Mouse (Mus musculus): ENCODE results near the gene Anxa8. TPM values are rescaled to one million over a fixed set of nuclear protein-coding genes. Genes with fewer than 3 reads are reported as not detected.
A peak's percentile ranks its signal among the peaks of the same experiment; 100 is the strongest.

The Anxa8 gene
- total RNA-seq (2022) = 1 to 10 TPM in 1 of 4 experiments, under 1 TPM in 2, not detected in 1; 0.53 to 1.4 (median 0.99) TPM

DNA sequence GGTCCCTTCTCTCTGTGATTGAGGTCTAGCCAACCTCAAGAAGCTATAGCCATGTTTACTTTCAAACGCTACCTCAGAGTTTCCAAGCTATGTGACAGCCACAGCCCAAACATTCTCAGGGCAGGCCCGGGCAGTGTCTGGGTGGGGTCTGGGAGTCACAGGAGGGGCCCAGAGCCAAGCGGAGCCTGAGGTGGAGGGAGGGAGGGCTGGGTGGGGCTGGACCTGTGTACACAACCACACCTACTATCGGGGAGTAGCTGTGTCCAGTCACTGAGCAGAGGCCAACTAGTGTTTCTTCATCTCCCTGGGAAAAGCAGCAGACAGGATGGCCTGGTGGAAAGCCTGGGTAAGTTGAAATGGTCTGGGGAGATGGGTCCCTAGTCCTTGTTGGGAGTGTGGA is at the start of gene Anxa8:
TSS of gene Anxa8 (plus strand) at position 251 of the 400 bp plus-strand sequence.
- no peak for DNase-seq (ENCODE audit: low spot score in 2 of 2)

GRCm38 (mm10) chr14:34041241-34041640 is 44.5 kb upstream of the Anxa8 start:
- no peak for DNase-seq (ENCODE audit: low spot score in 2 of 2)

DNA sequence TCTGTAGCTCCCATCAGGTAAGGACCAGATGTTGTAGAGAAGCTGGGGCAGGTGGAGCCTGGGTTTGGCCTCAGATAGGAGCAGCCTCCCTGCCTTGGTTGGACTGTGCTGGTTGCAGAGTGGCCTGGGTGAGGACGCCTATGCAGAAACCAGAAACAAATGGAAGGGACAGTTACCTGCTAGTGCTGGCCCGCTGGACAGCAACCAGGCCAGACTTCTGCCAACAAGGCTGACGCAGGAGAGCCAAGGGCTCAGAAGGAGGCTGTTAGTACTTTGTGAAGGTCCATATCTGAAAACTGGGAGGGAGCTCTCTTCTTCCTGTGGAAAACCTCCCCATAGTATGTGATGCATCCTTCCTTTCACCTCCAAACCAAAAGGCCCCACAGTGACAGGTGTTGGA is 42.4 kb upstream of the Anxa8 start:
- no peak for DNase-seq (ENCODE audit: low spot score in 2 of 2)

- DNase-seq (ENCODE audit: low spot score in 2 of 2) = no peak
These were observed 35.5 kb upstream of the Anxa8 start for GRCm38 (mm10) chr14:34050101-34050779.

GRCm38 (mm10) chr14:34052516-34052915 is 33.3 kb upstream of the Anxa8 start, which contains the start of gene Antxrl:
Antxrl (plus strand) TSS chr14:34052707.
- DNase-seq (ENCODE audit: low spot score in 2 of 2) = no peak

GRCm38 (mm10) chr14:34071665-34072064 is 14.1 kb upstream of the Anxa8 start:
- no peak for DNase-seq (ENCODE audit: low spot score in 2 of 2)

- DNase-seq (ENCODE audit: low spot score in 2 of 2) = no peak
These were observed 10.4 kb upstream of the Anxa8 start for GRCm38 (mm10) chr14:34075346-34075745.

GRCm38 (mm10) chr14:34077222-34077621 is 8.6 kb upstream of the Anxa8 start:
- DNase-seq (ENCODE audit: low spot score in 2 of 2) = no peak

DNA sequence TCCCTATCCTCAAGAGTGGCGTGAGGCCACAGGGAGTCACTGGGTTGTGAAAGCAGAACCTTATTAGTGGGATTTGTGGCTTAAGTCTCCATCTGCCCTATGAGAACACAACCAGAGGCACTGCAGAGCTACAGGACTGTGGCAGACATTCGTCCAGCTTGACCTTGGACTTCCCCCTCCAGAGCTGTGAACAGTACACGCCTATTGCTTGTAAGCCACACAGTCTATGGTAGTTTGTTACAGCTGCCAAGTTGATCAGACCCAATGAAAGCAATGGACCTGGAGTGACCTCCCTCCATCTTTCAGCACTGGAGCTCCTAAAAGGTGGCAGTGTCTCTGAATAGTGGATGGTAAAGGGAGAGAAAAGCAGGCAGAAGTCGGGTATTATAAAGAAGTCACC is 7.5 kb upstream of the Anxa8 start:
- no peak for DNase-seq (ENCODE audit: low spot score in 2 of 2)

DNA sequence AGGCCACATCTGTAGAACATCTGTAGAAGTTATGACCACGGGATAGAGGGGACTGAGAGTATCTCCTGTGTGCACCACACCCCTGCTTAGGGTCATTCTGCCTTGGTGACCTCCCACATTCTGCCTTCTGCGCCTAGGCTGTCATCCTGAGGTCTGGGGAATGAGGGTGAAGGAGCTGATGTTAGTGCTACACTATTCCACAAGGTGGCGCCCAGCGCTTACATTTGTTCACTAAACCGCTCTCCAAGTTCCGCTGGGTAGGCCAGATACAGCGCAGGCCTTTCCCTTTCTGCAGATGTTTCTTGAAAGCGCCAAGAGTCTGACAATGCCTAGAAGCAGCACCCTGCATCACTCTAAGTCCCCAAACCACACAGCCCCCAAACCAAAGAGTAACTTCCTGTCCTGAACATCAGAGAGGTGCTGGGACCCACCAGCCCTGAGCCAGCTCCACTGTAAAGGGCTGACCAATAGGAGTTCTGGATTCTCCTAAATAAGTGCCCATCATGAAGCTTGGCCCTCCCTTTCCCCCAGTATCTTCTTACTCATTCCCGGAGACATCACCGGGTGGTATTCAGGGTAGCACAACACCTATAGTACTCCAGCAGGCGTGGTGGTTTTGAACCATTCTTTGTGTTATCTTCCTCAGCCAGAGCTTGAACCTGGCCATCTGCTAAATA is 5.3 kb upstream of the Anxa8 start:
- peak; percentile 10 to 32 for DNase-seq (ENCODE audit: low spot score in 2 of 2)

DNA sequence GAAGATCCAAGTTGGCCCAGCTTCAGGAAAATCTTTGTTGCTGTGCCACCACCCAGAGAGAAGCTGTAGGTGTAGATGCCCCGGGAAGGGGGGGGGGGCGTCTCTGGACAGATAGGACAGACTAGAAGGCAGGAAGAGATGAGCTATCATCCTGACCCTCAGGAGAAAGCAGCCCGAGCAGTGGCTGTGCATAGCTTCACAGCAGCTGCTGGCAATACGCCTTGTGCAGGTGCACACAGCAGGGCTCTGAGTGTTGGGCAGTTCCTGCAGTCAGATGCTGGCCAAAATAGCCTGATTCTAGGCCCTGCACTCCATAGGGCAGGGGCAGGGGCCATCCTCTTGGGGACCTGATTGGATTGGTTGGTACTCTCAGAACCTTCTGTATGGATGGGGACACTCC is 1.0 kb downstream of the Anxa8 start:
- no peak for DNase-seq (ENCODE audit: low spot score in 2 of 2)

- no peak for DNase-seq (ENCODE audit: low spot score in 2 of 2)
These were observed 2.1 kb downstream of the Anxa8 start for GRCm38 (mm10) chr14:34087856-34088398.

- no peak for DNase-seq (ENCODE audit: low spot score in 2 of 2)
These were observed 4.0 kb downstream of the Anxa8 start for GRCm38 (mm10) chr14:34089796-34090195.

DNA sequence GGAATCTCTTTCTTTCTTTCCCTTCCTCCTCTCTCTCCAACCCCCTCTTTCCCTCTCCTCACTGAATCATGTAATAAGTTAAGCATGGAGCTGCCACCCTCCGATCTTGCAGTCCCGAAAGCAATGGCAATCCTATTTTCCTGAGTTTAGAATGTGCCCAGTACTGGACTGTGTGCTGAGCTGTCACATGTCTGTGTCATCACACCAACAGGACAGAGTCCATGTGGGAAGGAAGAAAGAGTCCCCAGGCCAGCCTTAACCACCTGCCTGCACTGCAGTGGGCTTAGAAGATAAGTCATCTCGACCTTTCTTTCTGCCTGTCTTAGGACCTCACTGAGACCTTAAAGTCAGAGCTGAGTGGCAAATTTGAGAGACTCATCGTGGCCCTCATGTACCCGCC is 5.7 kb downstream of the Anxa8 start:
- no peak for DNase-seq (ENCODE audit: low spot score in 2 of 2)

DNA sequence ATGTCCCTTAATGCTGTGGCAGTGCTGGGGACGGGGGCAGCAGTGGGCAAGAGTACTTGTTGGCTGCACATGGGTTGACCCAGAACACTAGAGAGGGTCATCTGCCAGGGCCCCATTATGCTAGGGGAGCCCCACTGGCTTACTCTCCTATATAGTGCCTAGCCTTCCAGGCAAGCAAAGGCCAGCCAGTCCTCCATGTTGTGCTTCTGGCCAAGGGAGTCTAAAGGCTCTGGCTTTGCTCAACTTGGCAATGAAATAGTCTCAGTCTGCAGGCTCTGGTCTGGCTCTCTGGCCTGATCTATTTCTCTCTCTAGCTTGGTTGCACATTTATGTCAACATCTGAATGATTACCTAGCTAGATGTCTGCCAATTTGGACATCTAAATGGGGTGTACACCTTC is 7.1 kb downstream of the Anxa8 start:
- no peak for DNase-seq (ENCODE audit: low spot score in 2 of 2)

DNA sequence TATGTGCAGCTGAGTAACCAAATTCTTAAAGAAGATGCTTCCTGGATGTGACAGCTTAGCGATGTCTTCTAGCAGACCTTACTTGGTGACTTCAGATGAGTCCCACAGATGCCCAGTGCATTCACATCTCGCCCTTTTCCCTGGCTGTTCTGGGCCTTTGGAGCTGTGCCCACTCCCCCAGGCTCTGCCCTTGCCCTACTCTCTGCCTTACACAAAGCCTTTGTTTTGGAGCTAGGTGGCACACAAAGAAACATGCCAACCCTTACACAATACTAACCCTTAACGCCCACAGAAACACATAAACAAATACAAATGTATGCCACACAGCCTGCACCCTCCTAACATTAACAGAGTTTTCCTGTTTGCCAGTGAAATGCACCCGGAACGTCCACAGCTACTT is 10.4 kb downstream of the Anxa8 start:
- DNase-seq (ENCODE audit: low spot score in 2 of 2) = no peak

DNA sequence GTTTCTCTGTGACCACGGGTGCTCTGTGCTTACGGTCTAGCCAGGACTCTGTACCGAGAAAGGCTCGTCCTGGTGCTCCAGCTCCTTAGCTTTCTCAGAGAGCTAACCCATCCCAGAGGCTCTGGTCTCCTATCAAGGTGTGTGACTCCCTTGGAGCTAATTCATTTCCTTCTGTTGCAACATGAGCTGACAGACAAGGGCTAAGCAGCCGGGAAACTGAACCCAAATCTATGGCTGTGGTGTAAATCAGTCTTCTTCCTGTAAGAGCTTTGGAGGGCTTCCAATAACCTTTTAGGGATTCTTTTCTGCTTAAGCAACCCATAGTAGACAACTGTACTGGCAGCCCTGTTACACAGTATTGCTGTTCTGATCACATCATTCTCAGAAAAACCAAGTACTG is 16.8 kb downstream of the Anxa8 start, which contains the start of gene A630023A22Rik:
TSS of gene A630023A22Rik (minus strand) at position 154 of the 400 bp plus-strand sequence.
- DNase-seq (ENCODE audit: low spot score in 2 of 2) = no peak

DNA sequence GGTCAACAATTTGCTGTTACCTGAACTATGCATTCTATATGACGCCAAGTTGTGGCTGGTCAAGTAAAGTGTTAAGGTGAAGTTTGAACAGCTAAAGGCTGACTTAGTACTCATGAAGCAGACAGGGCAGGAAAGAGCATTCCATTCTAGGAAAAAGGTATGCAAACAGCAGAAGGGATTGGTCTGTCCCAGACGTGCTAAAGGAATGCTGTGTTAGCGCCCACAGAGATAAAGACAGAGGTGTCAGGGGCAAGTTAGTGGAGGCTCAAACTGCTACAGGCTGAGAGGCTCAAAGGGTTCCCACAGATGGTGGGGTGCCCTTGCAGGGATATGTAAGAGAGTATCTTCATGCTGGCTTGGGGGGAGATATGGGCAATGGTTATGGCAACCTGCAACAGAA is 18.1 kb downstream of the Anxa8 start:
- DNase-seq (ENCODE audit: low spot score in 2 of 2) = no peak

DNA sequence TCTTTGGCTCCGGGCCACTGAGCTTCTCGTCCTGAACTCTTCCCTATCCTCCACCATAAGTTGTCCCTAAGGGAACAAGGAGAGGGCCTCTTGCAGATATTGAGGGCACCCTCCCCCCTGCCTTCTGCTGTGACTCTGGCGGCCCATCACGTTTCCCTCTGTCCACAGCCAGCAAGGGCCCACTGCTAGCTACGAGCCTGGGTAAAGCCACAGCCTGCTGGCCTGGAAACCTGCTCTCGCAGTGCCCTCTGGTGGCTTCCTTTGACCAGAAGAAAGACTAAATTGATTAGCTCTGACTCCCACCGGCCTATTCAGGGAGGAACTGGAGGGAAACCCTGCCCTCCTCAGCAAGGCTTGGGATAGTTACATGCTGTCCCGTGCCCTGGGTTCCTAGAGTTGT is 19.1 kb downstream of the Anxa8 start:
- peak; percentile 46 to 50 for DNase-seq (ENCODE audit: low spot score in 2 of 2)

- DNase-seq (ENCODE audit: low spot score in 2 of 2) = no peak
These were observed 20.7 kb downstream of the Anxa8 start for GRCm38 (mm10) chr14:34106389-34107062.

GRCm38 (mm10) chr14:34107594-34107993 is 21.8 kb downstream of the Anxa8 start:
- DNase-seq (ENCODE audit: low spot score in 2 of 2) = no peak

DNA sequence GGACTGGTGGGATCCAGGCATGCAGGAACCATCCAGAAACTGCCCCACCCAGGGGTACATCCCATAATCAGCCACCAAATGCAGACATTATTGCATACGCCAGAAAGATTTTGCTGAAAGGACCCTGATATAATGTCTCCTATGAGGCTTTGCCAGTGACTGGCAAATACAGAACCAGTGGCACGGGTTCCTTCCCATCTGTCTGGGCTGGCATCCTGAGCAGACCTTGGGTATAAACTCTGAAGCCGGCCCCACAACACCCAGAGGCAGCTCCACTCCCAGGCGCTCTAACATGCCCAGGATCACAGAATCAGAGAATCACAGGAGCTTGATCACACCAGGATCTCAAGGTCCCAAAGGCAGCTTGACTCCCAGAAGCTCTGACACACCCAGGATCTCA is 28.5 kb downstream of the Anxa8 start:
- no peak for DNase-seq (ENCODE audit: low spot score in 2 of 2)
